Mouse (Mus musculus) midbrain, postnatal 0 days (tissue): ENCODE results near the gene Rabif. TPM values are rescaled to one million over a fixed set of nuclear protein-coding genes. Genes with fewer than 3 reads are reported as not detected.

ENCODE experiments used
- ATAC-seq: fragments of 200-750 bp; cut with Nextera tagmentation; 2 replicates; pipeline ENCODE4 v1.8.0; 2017; ENCODE audit warnings: moderate number of reproducible peaks, mild to moderate bottlenecking, moderate TSS enrichment, moderate library complexity; ENCODE audit not compliant: low FRiP score
- DNase-seq: peaks from one replicate; pipeline ENCODE4 v3.0.0-alpha.2; 2015; ENCODE audit warnings: low spot score
- H3K27ac ChIP-seq: fragments of 300-500 bp; sonication (generic); 2 replicates; pipeline ENCODE4 v1.5.1; 2014; ENCODE audit warnings: low read depth, mild to moderate bottlenecking, low read length, mixed read lengths
- H3K27me3 ChIP-seq: fragments of 300-500 bp; sonication (generic); 2 replicates; pipeline ENCODE4 v1.6.1; 2014; ENCODE audit warnings: low read length, control low read depth, mixed read lengths; ENCODE audit not compliant: insufficient read depth
- H3K36me3 ChIP-seq: fragments of 300-500 bp; sonication (generic); 2 replicates; pipeline ENCODE4 v1.6.1; 2014; ENCODE audit warnings: low read length, control low read depth, mixed read lengths; ENCODE audit not compliant: insufficient read depth
- H3K4me1 ChIP-seq: fragments of 300-500 bp; sonication (generic); 2 replicates; pipeline ENCODE4 v1.6.1; 2014; ENCODE audit warnings: mild to moderate bottlenecking, control low read depth, antibody characterized with exemption, low read length, mixed read lengths; ENCODE audit not compliant: insufficient read depth
- H3K4me2 ChIP-seq: fragments of 300-500 bp; sonication (generic); 2 replicates; pipeline ENCODE4 v1.6.1; 2014; ENCODE audit warnings: low read depth, mild to moderate bottlenecking, low read length, mixed read lengths; ENCODE audit not compliant: poor library complexity, severe bottlenecking
- H3K4me3 ChIP-seq: fragments of 300-500 bp; sonication (generic); 2 replicates; pipeline ENCODE4 v1.5.1; 2014; ENCODE audit warnings: low read depth, mild to moderate bottlenecking, low read length, moderate library complexity
- H3K9ac ChIP-seq: fragments of 300-500 bp; sonication (generic); replicated peaks from 2 replicates; pipeline ENCODE4 v1.6.1; 2014; ENCODE audit warnings: mild to moderate bottlenecking, low read length, moderate library complexity, mixed read lengths; ENCODE audit not compliant: poor library complexity, severe bottlenecking
- H3K9me3 ChIP-seq: fragments of 300-500 bp; sonication (generic); 2 replicates; pipeline ENCODE4 v1.6.1; 2016; ENCODE audit warnings: low read length, control low read depth
- CTCF ChIP-seq: IDR thresholded peaks from 2 replicates; pipeline ENCODE4 v1.5.1; 2016; ENCODE audit warnings: antibody characterized with exemption, mild to moderate bottlenecking
- WGBS: fragments of 180-500 bp; shearing (Covaris S2); extraction: QIAGEN DNeasy Blood & Tissue Kit; methylation state at CpG from one replicate; pipeline ENCODE4 v1.1.7; 2014; 5-methylcytosine and 5-hydroxymethylcytosine counted together
- polyA plus RNA-seq: library from polyadenylated mRNA; unstranded; fragments of >200 nt; fragmentation: Nextera tagmentation; extraction: Ambion mirVana; gene quantifications from 2 replicates; pipeline ENCODE4 v1.2.1, GENCODE M21; 2015
- total RNA-seq: library from RNA; depleted of rRNA; stranded (reverse); fragments of >200 nt; gene quantifications from 2 replicates; pipeline ENCODE4 v1.2.3, GENCODE M21; 2014; rRNA removed

Rabif gene
- total and polyA plus RNA-seq, 2 experiments from 2014 or later, result 37.6 to 79.5 TPM

- no peaks in the 10 kb centered on the region for H3K9me3 ChIP-seq
- peak overlapping the region; percentile 91 for H3K4me2 ChIP-seq
- no peaks in the 10 kb centered on the region for H3K27me3 ChIP-seq
- under 1% methylated on average over 35 of the region's 35 CpGs for WGBS
- peak overlapping the region; percentile 93 for H3K27ac ChIP-seq
- H3K9ac ChIP-seq, result peak overlapping the region; percentile 84
- DNase-seq (peak; percentile 99), ATAC-seq (peak; percentile 93)
- H3K36me3 ChIP-seq, result no peaks in the 10 kb centered on the region
- TF ChIP-seq CTCF, result no peak
- H3K4me3 ChIP-seq, result peak overlapping the region; percentile 63
- no peaks in the 10 kb centered on the region for H3K4me1 ChIP-seq
Measured at GRCm38 (mm10) chr1:134556671-134557218, 62.3 kb downstream of the Rabif start.

Other genes starting within 250 kb of the Rabif start
- 0.11 and 0.19 TPM in 2 replicates for gene Myog, start 204.7 kb upstream of the Rabif start, total RNA-seq
- gene Myog, start 204.7 kb upstream of the Rabif start, polyA plus RNA-seq, result not detected in 2 replicates
- 42.0 and 43.3 TPM in 2 replicates for gene Ppfia4, start 161.7 kb upstream of the Rabif start, total RNA-seq
- gene Ppfia4, start 161.7 kb upstream of the Rabif start, polyA plus RNA-seq, result 28.7 and 29.1 TPM in 2 replicates
- 245 and 286 TPM in 2 replicates for gene Tmem183a, start 132.7 kb upstream of the Rabif start, total RNA-seq
- gene Tmem183a, start 132.7 kb upstream of the Rabif start, polyA plus RNA-seq, result 120 and 125 TPM in 2 replicates
- gene 4933406M09Rik, start 108.7 kb upstream of the Rabif start, total RNA-seq, result not detected in 2 replicates
- gene 4933406M09Rik, start 108.7 kb upstream of the Rabif start, polyA plus RNA-seq, result not detected in 2 replicates
- 5.3 and 7.4 TPM in 2 replicates for gene Cyb5r1, start 89.1 kb upstream of the Rabif start, total RNA-seq
- 7.9 and 8.3 TPM in 2 replicates for gene Cyb5r1, start 89.1 kb upstream of the Rabif start, polyA plus RNA-seq
- gene Adipor1, start 79.3 kb upstream of the Rabif start, total RNA-seq, result 98.7 and 110 TPM in 2 replicates
- 74.1 and 80.5 TPM in 2 replicates for gene Adipor1, start 79.3 kb upstream of the Rabif start, polyA plus RNA-seq
- 26.4 and 42.7 TPM in 2 replicates for gene Klhl12, start 39.1 kb upstream of the Rabif start, total RNA-seq
- gene Klhl12, start 39.1 kb upstream of the Rabif start, polyA plus RNA-seq, result 33.9 and 35.3 TPM in 2 replicates
- gene Mgat4e, start 55.0 kb downstream of the Rabif start, total RNA-seq, result not detected in 2 replicates
- not detected in 2 replicates for gene Mgat4e, start 55.0 kb downstream of the Rabif start, polyA plus RNA-seq
- gene Kdm5b, start 65.5 kb downstream of the Rabif start, total RNA-seq, result 65.9 and 69.9 TPM in 2 replicates
- 37.3 and 43.7 TPM in 2 replicates for gene Kdm5b, start 65.5 kb downstream of the Rabif start, polyA plus RNA-seq
- gene Syt2, start 152.0 kb downstream of the Rabif start, total RNA-seq, result 18.9 and 19.0 TPM in 2 replicates
- gene Syt2, start 152.0 kb downstream of the Rabif start, polyA plus RNA-seq, result 6.2 and 6.8 TPM in 2 replicates